Mouse (Mus musculus) olfactory bulb, adult 2 months (tissue): ENCODE results near the gene Frrs1. TPM values are rescaled to one million over a fixed set of nuclear protein-coding genes. Genes with fewer than 3 reads are reported as not detected.
"Not testable (repeated sequence)": the region's sequence is repeated elsewhere in the genome, so short reads cannot be mapped to it uniquely, and the experiment has no call there.

Experiments
- H3K27ac ChIP-seq: fragments of 200-500 bp; 2 replicates; pipeline ENCODE4 v1.5.1; 2012; ENCODE audit warnings: low read depth, low read length; ENCODE audit not compliant: insufficient read depth
- H3K4me1 ChIP-seq: fragments of 200-500 bp; 2 replicates; pipeline ENCODE4 v1.6.1; 2012; ENCODE audit warnings: low read length; ENCODE audit not compliant: control insufficient read depth, insufficient read depth
- H3K4me3 ChIP-seq: fragments of 200-500 bp; 2 replicates; pipeline ENCODE4 v1.5.1; 2012; ENCODE audit warnings: mild to moderate bottlenecking, low read depth, low read length, moderate library complexity; ENCODE audit not compliant: insufficient read depth
- CTCF ChIP-seq: fragments of 200-500 bp; IDR thresholded peaks from 2 replicates; pipeline ENCODE4 v1.5.1; 2012; ENCODE audit warnings: low read depth, mild to moderate bottlenecking, low read length, moderate library complexity; ENCODE audit not compliant: insufficient read depth
- POLR2A ChIP-seq: fragments of 200-500 bp; IDR thresholded peaks from 2 replicates; pipeline ENCODE4 v1.6.1; 2012; ENCODE audit warnings: mild to moderate bottlenecking, low read depth, low read length, moderate library complexity; ENCODE audit not compliant: insufficient read depth
- WGBS: fragments of 180-500 bp; shearing (Covaris S2); methylation state at CpG from one replicate; pipeline ENCODE4 v1.1.7; 2018; 5-methylcytosine and 5-hydroxymethylcytosine counted together
- polyA plus RNA-seq: library from polyadenylated mRNA; stranded (reverse); fragments of >200 nt; gene quantifications from 2 replicates; pipeline ENCODE4 v1.2.4, GENCODE M21; 2012; ENCODE audit warnings: low replicate concordance; ENCODE audit not compliant: missing spikeins, insufficient read depth, insufficient read length

Frrs1 gene
- not detected in 2 replicates for polyA plus RNA-seq

GRCm38 (mm10) chr3:116858941-116859685 is at the start of gene Frrs1:
Gene Frrs1 (plus strand): TSS chr3:116859464.
- no peak within 1 kb of the TSS for H3K4me3 ChIP-seq
- TF ChIP-seq POLR2A (no peak), CTCF (no peak)
- 90% methylated on average over 9 of the region's 9 CpGs for WGBS
- peaks cover 6% of the 10 kb centered on the region; the same call in 1 of the 2 replicates for H3K4me1 ChIP-seq
- no peak within 1 kb of the TSS for H3K27ac ChIP-seq

- H3K4me1 ChIP-seq, H3K27ac ChIP-seq, H3K4me3 ChIP-seq: not testable (repeated sequence)
- 91% methylated on average over 6 of the region's 6 CpGs for WGBS
These were observed 48.9 kb upstream of the Frrs1 start for GRCm38 (mm10) chr3:116810351-116810750.

- no peaks in the 10 kb centered on the region for H3K4me1 ChIP-seq
- 95% methylated on average over 2 of the region's 2 CpGs for WGBS
- H3K27ac ChIP-seq: no peak overlapping the region
- TF ChIP-seq POLR2A (no peak), CTCF (no peak)
- no peak overlapping the region for H3K4me3 ChIP-seq
These were observed 46.3 kb upstream of the Frrs1 start for GRCm38 (mm10) chr3:116812946-116813345.

DNA sequence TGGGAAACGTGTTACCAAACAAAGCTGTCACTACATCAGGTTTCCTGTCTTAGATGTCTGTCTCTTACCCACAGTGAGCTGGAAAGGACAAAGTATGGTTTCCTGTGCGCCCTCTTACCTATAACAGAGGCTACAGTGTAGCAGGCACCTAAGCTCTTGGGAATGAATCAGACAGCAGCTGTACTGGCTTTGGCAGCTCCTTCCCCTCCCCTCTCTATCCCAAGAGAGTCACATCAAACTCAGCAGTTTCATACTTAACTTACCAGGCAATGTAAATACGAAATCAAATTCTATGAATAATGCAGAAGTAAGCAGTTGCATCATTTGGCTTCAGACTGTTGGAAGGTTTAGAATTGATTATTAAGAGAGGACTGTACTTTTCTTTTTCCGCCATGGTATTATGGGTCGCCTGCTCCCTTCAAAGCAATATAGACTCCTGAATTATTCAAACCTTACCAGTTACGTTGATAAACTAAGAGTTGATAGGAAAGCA is 43.9 kb upstream of the Frrs1 start:
- H3K27ac ChIP-seq: no peak overlapping the region
- H3K4me3 ChIP-seq: no peak overlapping the region
- WGBS: 70% methylated on average over 6 of the region's 6 CpGs
- no peaks in the 10 kb centered on the region for H3K4me1 ChIP-seq
- TF ChIP-seq POLR2A: no peak
- no peak for TF ChIP-seq CTCF

DNA sequence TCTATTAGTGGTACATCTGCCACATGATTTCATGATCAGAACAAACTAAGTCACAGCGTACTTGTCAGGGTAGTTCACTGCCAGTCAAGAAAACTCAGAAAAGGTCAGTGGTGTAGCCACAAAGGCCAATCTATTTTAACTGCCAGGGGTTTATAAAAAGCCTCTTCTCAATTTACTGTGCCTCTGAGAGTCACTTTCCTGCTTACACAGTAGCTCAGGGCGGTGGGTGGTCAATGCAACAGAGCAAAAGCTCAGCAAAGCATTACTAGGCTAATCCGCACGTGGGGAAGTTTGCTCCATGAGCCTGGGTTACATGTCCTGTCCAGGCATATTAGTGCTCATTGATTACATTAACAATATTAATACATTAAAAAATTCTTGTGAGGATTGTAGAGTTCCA is 43.3 kb upstream of the Frrs1 start:
- Histone ChIP-seq H3K4me1 (no peaks in the 10 kb centered on the region), H3K27ac (no peak overlapping the region), H3K4me3 (no peak overlapping the region)
- no peak for TF ChIP-seq CTCF
- TF ChIP-seq POLR2A: no peak
- whole genome bisulfite sequencing: 77% methylated on average over 4 of the region's 4 CpGs

DNA sequence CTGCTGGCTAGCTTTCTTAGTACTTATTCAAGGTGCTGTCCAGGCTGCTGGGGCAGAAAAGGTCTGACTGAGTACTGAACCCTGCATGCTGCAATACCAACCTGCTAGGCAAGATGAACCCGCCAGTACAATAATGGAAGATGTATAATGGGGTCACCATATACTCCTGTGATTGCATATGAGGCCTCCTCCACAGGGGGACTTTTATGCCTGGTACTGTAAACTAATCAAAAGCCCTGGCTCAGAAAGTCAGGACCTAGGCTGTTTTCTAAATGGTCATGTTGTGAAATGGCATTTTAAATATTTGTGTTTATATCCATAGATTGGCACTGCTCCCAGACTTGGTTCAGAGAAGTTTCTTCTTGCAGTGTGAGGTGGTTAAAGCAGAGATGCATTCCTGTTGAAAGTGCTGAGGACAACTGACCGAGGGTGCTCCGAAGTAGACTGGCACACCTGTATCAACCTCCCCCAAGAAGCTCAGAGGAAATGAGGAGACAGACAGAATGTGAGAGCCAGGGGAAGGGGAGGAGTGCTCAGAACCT is 42.5 kb upstream of the Frrs1 start:
- 91% methylated on average over 3 of the region's 3 CpGs for WGBS
- no peaks in the 10 kb centered on the region for H3K4me1 ChIP-seq
- TF ChIP-seq CTCF (no peak), POLR2A (no peak)
- H3K27ac ChIP-seq: no peak overlapping the region
- no peak overlapping the region for H3K4me3 ChIP-seq

- Histone ChIP-seq H3K4me1 (no peaks in the 10 kb centered on the region), H3K27ac (no peak overlapping the region), H3K4me3 (no peak overlapping the region)
- TF ChIP-seq POLR2A (no peak), CTCF (no peak)
- WGBS: 97% methylated on average over 7 of the region's 7 CpGs
These were observed 42.0 kb upstream of the Frrs1 start for GRCm38 (mm10) chr3:116817231-116817630.

DNA sequence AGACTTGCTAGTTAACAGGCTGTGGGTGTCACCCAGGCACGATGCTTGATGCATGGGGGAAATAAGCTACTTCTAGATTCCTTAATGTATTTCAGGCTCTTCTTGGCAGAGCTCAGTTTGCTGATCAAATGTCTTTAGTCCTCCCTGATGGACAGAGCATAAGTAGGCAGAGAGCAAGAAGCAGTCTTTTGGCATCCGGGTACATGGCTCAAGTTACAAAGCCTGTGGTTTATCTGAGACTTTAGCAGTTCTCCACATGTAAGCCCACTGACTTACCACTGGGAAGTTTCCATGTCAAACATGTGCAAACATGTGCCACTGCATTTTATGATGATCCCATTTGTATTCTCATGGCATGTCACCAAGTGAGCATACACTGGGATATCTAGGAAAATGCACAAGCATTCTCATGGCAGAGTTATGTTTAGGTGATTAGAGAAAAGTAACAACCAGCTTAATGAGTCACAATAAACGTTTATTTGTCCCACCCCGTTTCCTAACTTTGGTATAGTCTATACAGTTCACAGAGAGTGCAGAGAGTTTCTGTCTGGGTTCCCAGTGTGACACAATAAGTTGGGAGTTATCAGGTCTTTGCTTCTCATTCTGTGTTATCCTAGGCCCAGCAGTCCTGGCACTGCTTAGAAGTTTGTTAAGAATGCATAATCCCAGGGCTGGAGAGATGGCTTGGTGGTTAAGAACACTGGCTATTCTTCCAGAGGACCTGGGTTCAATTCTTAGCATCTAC is 32.6 kb upstream of the Frrs1 start:
- WGBS: 84% methylated on average over 4 of the region's 4 CpGs
- Histone ChIP-seq H3K27ac (no peak overlapping the region), H3K4me3 (no peak overlapping the region), H3K4me1 (no peaks in the 10 kb centered on the region)
- TF ChIP-seq CTCF: no peak
- no peak for TF ChIP-seq POLR2A
